Mouse (Mus musculus) ES-E14 (cell line): Measurements from ENCODE around the gene Krt20.

ENCODE experiments used
- CHD2 ChIP-seq: IDR thresholded peaks from 2 replicates; pipeline ENCODE4 v1.6.1; 2014; ENCODE audit warnings: mild to moderate bottlenecking, low read depth, low read length, inconsistent platforms
- HCFC1 ChIP-seq: IDR thresholded peaks from 2 replicates; pipeline ENCODE4 v1.6.1; 2012; ENCODE audit warnings: low read length, inconsistent platforms, borderline replicate concordance; ENCODE audit not compliant: insufficient read depth
- MAFK ChIP-seq: IDR thresholded peaks from 2 replicates; pipeline ENCODE4 v1.6.1; 2014; ENCODE audit warnings: mild to moderate bottlenecking, low read depth, low read length, inconsistent platforms; ENCODE audit not compliant: insufficient read depth
- ZC3H11A ChIP-seq: IDR thresholded peaks from 2 replicates; pipeline ENCODE4 v1.6.1; 2012; ENCODE audit warnings: low read depth, mild to moderate bottlenecking, inconsistent platforms, low read length, borderline replicate concordance
- ZNF384 ChIP-seq: IDR thresholded peaks from 2 replicates; pipeline ENCODE4 v1.6.1; 2012; ENCODE audit warnings: low read depth, low read length, inconsistent platforms

GRCm38 (mm10) chr11:99391375-99391774 lies 46.6 kb downstream of the Krt20 start:
- TF ChIP-seq ZNF384 (no peak), HCFC1 (no peak), MAFK (no peak), CHD2 (no peak), ZC3H11A (no peak)
